Mouse (Mus musculus) cerebellum, postnatal 10 days (tissue): ENCODE measurements around the gene Cyp4f16.
"Not testable (repeated sequence)": the region's sequence is repeated elsewhere in the genome, so short reads cannot be mapped to it uniquely, and the experiment has no call there.

ENCODE experiments used
- DNase-seq, 2 experiments: peaks; one replicate each; pipeline ENCODE4 v3.0.0; 2021; ENCODE audit warnings: mixed read lengths in 2 of 2

Cyp4f16 gene

GRCm38 (mm10) chr17:32536051-32536866 lies at the start of gene Cyp4f16:
Gene Cyp4f16 (plus strand): TSS chr17:32536558.
- DNase-seq = peak; percentile 97

- peak in 1 of 2 experiments; percentile 19 for DNase-seq
Observed at GRCm38 (mm10) chr17:32492349-32492980, 43.9 kb upstream of the Cyp4f16 start.

GRCm38 (mm10) chr17:32494601-32495000 lies 41.8 kb upstream of the Cyp4f16 start:
- peak; percentile 84 to 87 for DNase-seq

- DNase-seq = not testable (repeated sequence)
Observed at GRCm38 (mm10) chr17:32500511-32500910, 35.8 kb upstream of the Cyp4f16 start.

GRCm38 (mm10) chr17:32501051-32501450 lies 35.3 kb upstream of the Cyp4f16 start:
- no peak for DNase-seq

- no peak for DNase-seq
Observed at GRCm38 (mm10) chr17:32503111-32503510, 33.2 kb upstream of the Cyp4f16 start.

GRCm38 (mm10) chr17:32505851-32506728 lies 30.3 kb upstream of the Cyp4f16 start, which contains the start of gene Cyp4f17:
Gene Cyp4f17 (plus strand): TSS chr17:32506050.
- peak; percentile 61 to 72 for DNase-seq

- peak; percentile 17 to 33 for DNase-seq
Observed at GRCm38 (mm10) chr17:32506729-32507245, 29.6 kb upstream of the Cyp4f16 start.

- no peak for DNase-seq
Observed at GRCm38 (mm10) chr17:32516126-32516525, 20.2 kb upstream of the Cyp4f16 start.

GRCm38 (mm10) chr17:32521981-32522380 lies 14.4 kb upstream of the Cyp4f16 start:
- no peak for DNase-seq

GRCm38 (mm10) chr17:32522386-32522785 lies 14.0 kb upstream of the Cyp4f16 start:
- no peak for DNase-seq

- DNase-seq = no peak
Observed at GRCm38 (mm10) chr17:32522816-32523215, 13.5 kb upstream of the Cyp4f16 start.

- DNase-seq = no peak
Observed at GRCm38 (mm10) chr17:32523895-32524294, 12.5 kb upstream of the Cyp4f16 start.

- not testable (repeated sequence) for DNase-seq
Observed at GRCm38 (mm10) chr17:32526341-32526740, 10.0 kb upstream of the Cyp4f16 start.

GRCm38 (mm10) chr17:32527748-32528147 lies 8.6 kb upstream of the Cyp4f16 start:
- DNase-seq = peak; percentile 11 to 12

GRCm38 (mm10) chr17:32528408-32529337 lies 7.7 kb upstream of the Cyp4f16 start:
- DNase-seq = peak; percentile 95 to 96

GRCm38 (mm10) chr17:32532356-32532755 lies 4.0 kb upstream of the Cyp4f16 start:
- not testable (repeated sequence) for DNase-seq

- no peak for DNase-seq
Observed at GRCm38 (mm10) chr17:32534068-32534467, 2.3 kb upstream of the Cyp4f16 start.

- peak; percentile 55 to 57 for DNase-seq
Observed at GRCm38 (mm10) chr17:32536867-32537250, 501 bp downstream of the Cyp4f16 start.

GRCm38 (mm10) chr17:32544792-32545191 lies 8.4 kb downstream of the Cyp4f16 start:
- DNase-seq = not testable (repeated sequence)

GRCm38 (mm10) chr17:32550377-32550776 lies 14.0 kb downstream of the Cyp4f16 start:
- DNase-seq = peak in 1 of 2 experiments; percentile 7
